ENCODE assay signal across 27 mouse cellular contexts in genomic region chr17:32919123-32919522, GRCm38 (mm10). TPM values are rescaled to one million over a fixed set of nuclear protein-coding genes. Genes with fewer than 3 reads are reported as not detected.
DNase-seq lines count a peak whose midpoint lies in the region; ATAC-seq and TF ChIP-seq lines count a peak whose summit lies in the region.
"Had no signal": no experiment of that assay in that cellular context is flagged by ENCODE, and none has a peak within 500 bp of the region (broad histone marks: within the 10 kb centered on the region; RNA-seq: fewer than 3 reads in every experiment).

No protein-coding gene starts in this region.

- WGBS in liver, adult 2 months, result 16% methylated on average over 2 of the region's 2 CpGs
- 36% methylated on average over 2 of the region's 2 CpGs for WGBS in liver, embryonic 12.5 days (ENCODE audit: insufficient replicate concordance)
- WGBS in intestine, embryonic 15.5 days, result 38% methylated on average over 2 of the region's 2 CpGs
- 22% methylated on average over 2 of the region's 2 CpGs for WGBS in intestine, postnatal 0 days
- 23% methylated on average over 2 of the region's 2 CpGs for WGBS in small intestine, adult 2 months
- 71% methylated on average over 2 of the region's 2 CpGs for WGBS in kidney, embryonic 16.5 days

- H3K4me3 ChIP-seq in liver, adult 2 months (ENCODE audit: insufficient read depth, low read depth, low read length), result no peak overlapping the region
- H3K4me3 ChIP-seq in liver, embryonic 12.5 days, result no peak overlapping the region
- H3K4me3 ChIP-seq in intestine, embryonic 15.5 days (replicated peaks), result no peak overlapping the region
- no peak overlapping the region for H3K4me3 ChIP-seq in intestine, postnatal 0 days (ENCODE audit: low read depth, low read length)
- no peak overlapping the region for H3K4me3 ChIP-seq in small intestine, adult 2 months (ENCODE audit: low read depth, low read length)
- H3K4me3 ChIP-seq in kidney, embryonic 16.5 days (ENCODE audit: low read length), result no peak overlapping the region
- H3K4me3 ChIP-seq: embryonic facial prominence, embryonic 10.5 days; embryonic facial prominence, embryonic 12.5 days; forebrain, embryonic 13.5 days; forebrain, embryonic 15.5 days had no signal

- no peaks in the 10 kb centered on the region for H3K9me3 ChIP-seq in liver, embryonic 12.5 days (replicated peaks)
- no peaks in the 10 kb centered on the region for H3K9me3 ChIP-seq in intestine, embryonic 15.5 days
- no peaks in the 10 kb centered on the region for H3K9me3 ChIP-seq in intestine, postnatal 0 days (ENCODE audit: control insufficient read depth)
- H3K9me3 ChIP-seq in kidney, embryonic 16.5 days (ENCODE audit: low read length), result peaks cover 4% of the 10 kb centered on the region; the same call in 1 of the 2 replicates
- H3K9me3 ChIP-seq: forebrain, embryonic 13.5 days; forebrain, embryonic 15.5 days; G1E had no signal

- H3K27ac ChIP-seq in liver, adult 2 months (replicated peaks; ENCODE audit: insufficient read depth, low read depth, low read length), result peak overlapping the region; percentile 71
- H3K27ac ChIP-seq in liver, embryonic 12.5 days, result no peak overlapping the region
- peak overlapping the region; percentile 79 for H3K27ac ChIP-seq in intestine, embryonic 15.5 days
- H3K27ac ChIP-seq in intestine, postnatal 0 days (ENCODE audit: low read depth, low read length), result peak overlapping the region; percentile 77
- H3K27ac ChIP-seq in small intestine, adult 2 months (ENCODE audit: insufficient read depth, low read depth, low read length), result peak overlapping the region; percentile 98
- no peak overlapping the region for H3K27ac ChIP-seq in kidney, embryonic 16.5 days (ENCODE audit: low read length)
- H3K27ac ChIP-seq: embryonic facial prominence, embryonic 10.5 days; embryonic facial prominence, embryonic 12.5 days; forebrain, embryonic 13.5 days; forebrain, embryonic 15.5 days had no signal

- no peaks in the 10 kb centered on the region; the same call in 1 of the 2 replicates for H3K36me3 ChIP-seq in liver, adult 2 months (ENCODE audit: control insufficient read depth, insufficient read depth, low read length)
- H3K36me3 ChIP-seq in liver, embryonic 12.5 days, result no peaks in the 10 kb centered on the region
- H3K36me3 ChIP-seq in intestine, embryonic 15.5 days, result no peaks in the 10 kb centered on the region
- no peaks in the 10 kb centered on the region for H3K36me3 ChIP-seq in intestine, postnatal 0 days (ENCODE audit: control insufficient read depth, insufficient read depth)
- peaks cover 6% of the 10 kb centered on the region for H3K36me3 ChIP-seq in small intestine, adult 2 months (ENCODE audit: control insufficient read depth, insufficient read depth, low read length)
- H3K36me3 ChIP-seq in kidney, embryonic 16.5 days (ENCODE audit: insufficient read depth, low read length), result no peaks in the 10 kb centered on the region
- H3K36me3 ChIP-seq: embryonic facial prominence, embryonic 10.5 days; embryonic facial prominence, embryonic 12.5 days; forebrain, embryonic 15.5 days; G1E had no signal

- peaks cover 10% of the 10 kb centered on the region; the same call in 1 of the 2 replicates for H3K79me2 ChIP-seq in liver, adult 2 months (ENCODE audit: control insufficient read depth, insufficient read depth, low read length)

- DNase-seq in liver, adult 2 months (ENCODE audit: extremely low read depth, low read depth, low spot score), result peak; percentile 78
- no peak for DNase-seq in adrenal gland, adult 8-10 months
- DNase-seq: adrenal gland, adult 2 months; adrenal gland, postnatal 14 days; adrenal gland, postnatal 36 days; B cell, adult 2 months; cerebellum, adult 11-12 months; cerebellum, adult 2 months; cerebellum, adult 9-10 months; cerebellum, postnatal 10 days; cerebellum, postnatal 25 days had no signal

- TF ChIP-seq CTCF in liver, adult 2 months (IDR thresholded peaks at IDR 0.05; ENCODE audit: low read depth, low read length), result no peak
- TF ChIP-seq CTCF in intestine, postnatal 0 days (IDR thresholded peaks at IDR 0.05; ENCODE audit: low read depth), result no peak
- TF ChIP-seq CTCF in small intestine, adult 2 months (IDR thresholded peaks at IDR 0.05; ENCODE audit: extremely low read depth, insufficient read length, insufficient replicate concordance, low read depth, low read length), result no peak

- ATAC-seq in liver, embryonic 12.5 days, result no peak
- peak; percentile 81 for ATAC-seq in intestine, embryonic 15.5 days
- peak; percentile 48; the same call in 1 of the 2 replicates for ATAC-seq in intestine, postnatal 0 days
- ATAC-seq in kidney, embryonic 16.5 days (ENCODE audit: low FRiP score, low TSS enrichment), result no peak
- ATAC-seq: activated CD4-positive, CD25-positive, alpha-beta regulatory T cell, adult 4 months; CD4-positive, CD25-positive, alpha-beta regulatory T cell, adult 4 months; forebrain, embryonic 13.5 days; forebrain, embryonic 15.5 days; Patski had no signal

- H3K9ac ChIP-seq in liver, adult 2 months (ENCODE audit: low read depth, low read length), result no peak overlapping the region
- H3K9ac ChIP-seq in liver, embryonic 12.5 days, result no peak overlapping the region
- no peak overlapping the region for H3K9ac ChIP-seq in intestine, embryonic 15.5 days
- H3K9ac ChIP-seq in intestine, postnatal 0 days (ENCODE audit: low read depth, low read length), result no peak overlapping the region
- H3K9ac ChIP-seq in kidney, embryonic 16.5 days (replicated peaks; ENCODE audit: low read length), result no peak overlapping the region
- H3K9ac ChIP-seq: embryonic facial prominence, embryonic 12.5 days; forebrain, embryonic 13.5 days; forebrain, embryonic 15.5 days had no signal

- no peak for TF ChIP-seq POLR2A in liver, adult 2 months (IDR thresholded peaks at IDR 0.05; ENCODE audit: extremely low read depth, insufficient read depth, low read length)
- TF ChIP-seq POLR2A in small intestine, adult 2 months (IDR thresholded peaks at IDR 0.05; ENCODE audit: low read depth, low read length), result no peak

- H3K4me1 ChIP-seq in liver, adult 2 months (ENCODE audit: control insufficient read depth, insufficient read depth, low read length), result peaks cover 25% of the 10 kb centered on the region
- H3K4me1 ChIP-seq in liver, embryonic 12.5 days, result no peaks in the 10 kb centered on the region
- peaks cover 4% of the 10 kb centered on the region; the same call in 1 of the 2 replicates for H3K4me1 ChIP-seq in intestine, embryonic 15.5 days (replicated peaks)
- H3K4me1 ChIP-seq in intestine, postnatal 0 days (replicated peaks; ENCODE audit: control insufficient read depth, insufficient read depth, low read length), result peaks cover 15% of the 10 kb centered on the region
- peaks cover 28% of the 10 kb centered on the region; the same call in 1 of the 2 replicates for H3K4me1 ChIP-seq in small intestine, adult 2 months (ENCODE audit: control insufficient read depth, insufficient read depth, insufficient read length, low read length)
- H3K4me1 ChIP-seq in kidney, embryonic 16.5 days (ENCODE audit: insufficient read depth, low read length), result no peaks in the 10 kb centered on the region
- H3K4me1 ChIP-seq: embryonic facial prominence, embryonic 10.5 days; embryonic facial prominence, embryonic 12.5 days; forebrain, embryonic 13.5 days; forebrain, embryonic 15.5 days had no signal

- no peaks in the 10 kb centered on the region for H3K27me3 ChIP-seq in liver, adult 2 months (ENCODE audit: control insufficient read depth, insufficient read depth, low read length)
- H3K27me3 ChIP-seq in liver, embryonic 12.5 days (replicated peaks), result peaks cover 30% of the 10 kb centered on the region; the same call in 1 of the 2 replicates
- no peaks in the 10 kb centered on the region for H3K27me3 ChIP-seq in intestine, embryonic 15.5 days (replicated peaks)
- no peaks in the 10 kb centered on the region for H3K27me3 ChIP-seq in intestine, postnatal 0 days (replicated peaks; ENCODE audit: control insufficient read depth, insufficient read depth, low read length)
- H3K27me3 ChIP-seq in small intestine, adult 2 months (ENCODE audit: control insufficient read depth, insufficient read depth, low read length), result no peaks in the 10 kb centered on the region
- H3K27me3 ChIP-seq in kidney, embryonic 16.5 days (ENCODE audit: insufficient read depth, low read length), result no peaks in the 10 kb centered on the region
- H3K27me3 ChIP-seq: embryonic facial prominence, embryonic 12.5 days; forebrain, embryonic 13.5 days; forebrain, embryonic 15.5 days had no signal

- H3K4me2 ChIP-seq in liver, embryonic 12.5 days, result no peak overlapping the region
- H3K4me2 ChIP-seq in intestine, embryonic 15.5 days (replicated peaks), result peak overlapping the region; percentile 7; the same call in 1 of the 2 replicates
- H3K4me2 ChIP-seq in intestine, postnatal 0 days (replicated peaks; ENCODE audit: low read depth), result no peak overlapping the region
- H3K4me2 ChIP-seq in kidney, embryonic 16.5 days (replicated peaks; ENCODE audit: low read depth, low read length), result no peak overlapping the region
- H3K4me2 ChIP-seq: embryonic facial prominence, embryonic 12.5 days; forebrain, embryonic 13.5 days; forebrain, embryonic 15.5 days had no signal

RNA-seq across cellular contexts. Expression of gene Cyp4f14, which starts 2.0 kb away (rescaled TPM):
- total RNA-seq in liver, adult 2 months (2014; rRNA removed), result 332 and 362 TPM in 2 replicates
- 529 and 597 TPM in 2 replicates for polyA plus RNA-seq in liver, adult 2 months (2012; rRNA removed)
- polyA plus RNA-seq in liver, embryonic 12.5 days (2016; fragmentation: Nextera tagmentation; extraction: Ambion mirVana), result not detected in 2 replicates
- polyA plus RNA-seq in intestine, embryonic 15.5 days (2015; fragmentation: Nextera tagmentation; extraction: Ambion mirVana), result 2.7 and 2.9 TPM in 2 replicates
- 1.7 and 1.9 TPM in 2 replicates for polyA plus RNA-seq in intestine, postnatal 0 days (2015; fragmentation: Nextera tagmentation; extraction: Ambion mirVana)
- polyA plus RNA-seq in small intestine, adult 2 months (2012; rRNA removed), result 364 and 1,373 TPM in 2 replicates
- not detected in 2 replicates for polyA plus RNA-seq in kidney, embryonic 16.5 days (2015; fragmentation: Nextera tagmentation; extraction: Ambion mirVana)
- total RNA-seq in adrenal gland, adult 8-10 months (2022), result 10 to 100 TPM in 2 of 4 experiments, 1 to 10 TPM in 2; 5.4 to 28.6 (median 14.3) TPM
- total RNA-seq: CH12.LX had no signal
- polyA plus RNA-seq: activated CD4-positive, CD25-positive, alpha-beta regulatory T cell, adult 4 months; CD4-positive, CD25-positive, alpha-beta regulatory T cell, adult 4 months; embryonic facial prominence, embryonic 10.5 days; embryonic facial prominence, embryonic 12.5 days; embryonic facial prominence, embryonic 14.5 days; forebrain, embryonic 11.5 days; forebrain, embryonic 13.5 days; G1E; Patski had no signal

RNA-seq across cellular contexts. Expression of gene Zfp870, which starts 27.7 kb away (rescaled TPM):
- 2.4 and 2.7 TPM in 2 replicates for total RNA-seq in liver, adult 2 months (2014; rRNA removed)
- polyA plus RNA-seq in liver, adult 2 months (2012; rRNA removed), result 0.70 and 1.1 TPM in 2 replicates
- 1.8 and 2.8 TPM in 2 replicates for polyA plus RNA-seq in liver, embryonic 12.5 days (2016; fragmentation: Nextera tagmentation; extraction: Ambion mirVana)
- polyA plus RNA-seq in intestine, embryonic 15.5 days (2015; fragmentation: Nextera tagmentation; extraction: Ambion mirVana), result 6.4 and 6.9 TPM in 2 replicates
- polyA plus RNA-seq in intestine, postnatal 0 days (2015; fragmentation: Nextera tagmentation; extraction: Ambion mirVana), result 2.9 and 3.0 TPM in 2 replicates
- 0.09 and 0.30 TPM in 2 replicates for polyA plus RNA-seq in small intestine, adult 2 months (2012; rRNA removed)
- 6.4 and 8.3 TPM in 2 replicates for polyA plus RNA-seq in kidney, embryonic 16.5 days (2015; fragmentation: Nextera tagmentation; extraction: Ambion mirVana)
- 10 to 100 TPM in 3 of 4 experiments, 1 to 10 TPM in 1; 8.8 to 21.1 (median 12.5) TPM for total RNA-seq in adrenal gland, adult 8-10 months (2022)

RNA-seq across cellular contexts. Expression of gene Cyp4f13, which starts 28.1 kb away (rescaled TPM):
- 62.2 and 69.0 TPM in 2 replicates for total RNA-seq in liver, adult 2 months (2014; rRNA removed)
- polyA plus RNA-seq in liver, adult 2 months (2012; rRNA removed), result 83.7 and 109 TPM in 2 replicates
- polyA plus RNA-seq in liver, embryonic 12.5 days (2016; fragmentation: Nextera tagmentation; extraction: Ambion mirVana), result 5.2 and 5.4 TPM in 2 replicates
- polyA plus RNA-seq in intestine, embryonic 15.5 days (2015; fragmentation: Nextera tagmentation; extraction: Ambion mirVana), result 21.1 and 22.4 TPM in 2 replicates
- 61.8 and 62.9 TPM in 2 replicates for polyA plus RNA-seq in intestine, postnatal 0 days (2015; fragmentation: Nextera tagmentation; extraction: Ambion mirVana)
- polyA plus RNA-seq in small intestine, adult 2 months (2012; rRNA removed), result 45.0 and 112 TPM in 2 replicates
- polyA plus RNA-seq in kidney, embryonic 16.5 days (2015; fragmentation: Nextera tagmentation; extraction: Ambion mirVana), result 16.3 and 18.3 TPM in 2 replicates
- 100 to 1,000 TPM in 2 of 4 experiments, 10 to 100 TPM in 2; 78.3 to 120 (median 96.1) TPM for total RNA-seq in adrenal gland, adult 8-10 months (2022)

RNA-seq across cellular contexts. Expression of gene Zfp472, which starts 46.5 kb away (rescaled TPM):
- total RNA-seq in liver, adult 2 months (2014; rRNA removed), result 2.1 and 3.2 TPM in 2 replicates
- polyA plus RNA-seq in liver, adult 2 months (2012; rRNA removed), result 0.24 and 0.28 TPM in 2 replicates
- 7.0 and 7.7 TPM in 2 replicates for polyA plus RNA-seq in liver, embryonic 12.5 days (2016; fragmentation: Nextera tagmentation; extraction: Ambion mirVana)
- polyA plus RNA-seq in intestine, embryonic 15.5 days (2015; fragmentation: Nextera tagmentation; extraction: Ambion mirVana), result 10.0 and 10.7 TPM in 2 replicates
- 4.9 and 5.3 TPM in 2 replicates for polyA plus RNA-seq in intestine, postnatal 0 days (2015; fragmentation: Nextera tagmentation; extraction: Ambion mirVana)
- 0.18 and 0.25 TPM in 2 replicates for polyA plus RNA-seq in small intestine, adult 2 months (2012; rRNA removed)
- 11.4 TPM in 2 replicates for polyA plus RNA-seq in kidney, embryonic 16.5 days (2015; fragmentation: Nextera tagmentation; extraction: Ambion mirVana)
- total RNA-seq in adrenal gland, adult 8-10 months (2022), result 1 to 10 TPM; 3.5 to 8.0 (median 5.7) TPM

Comparison
In these comparisons a context has a peak if more than half of its experiments do, and no peak if none do; other contexts are left out.
1. H3K27ac ChIP-seq: peak in liver, adult 2 months (single experiment), intestine, embryonic 15.5 days (single experiment), intestine, postnatal 0 days (single experiment) and small intestine, adult 2 months (single experiment); none in liver, embryonic 12.5 days (single experiment) and kidney, embryonic 16.5 days (single experiment).
2. RNA of gene Cyp4f14, which starts 2.0 kb away (polyA plus RNA-seq): 364 to 1,373 TPM in small intestine, adult 2 months and 529 to 597 TPM in liver, adult 2 months; 2.7 to 2.9 TPM in intestine, embryonic 15.5 days, 1.7 to 1.9 TPM in intestine, postnatal 0 days, not detected in liver, embryonic 12.5 days and not detected in kidney, embryonic 16.5 days; every median in the first group is over 10 times any median in the second.
3. ATAC-seq: peak in intestine, embryonic 15.5 days (single experiment) and intestine, postnatal 0 days (single experiment); none in liver, embryonic 12.5 days (single experiment) and kidney, embryonic 16.5 days (single experiment).